Mouse (Mus musculus): Measurements from ENCODE around the gene Pcsk5. TPM values are rescaled to one million over a fixed set of nuclear protein-coding genes. Genes with fewer than 3 reads are reported as not detected.

Gene Pcsk5
- total and polyA plus RNA-seq, 2 experiments: 4.2 to 9.9 TPM

DNA sequence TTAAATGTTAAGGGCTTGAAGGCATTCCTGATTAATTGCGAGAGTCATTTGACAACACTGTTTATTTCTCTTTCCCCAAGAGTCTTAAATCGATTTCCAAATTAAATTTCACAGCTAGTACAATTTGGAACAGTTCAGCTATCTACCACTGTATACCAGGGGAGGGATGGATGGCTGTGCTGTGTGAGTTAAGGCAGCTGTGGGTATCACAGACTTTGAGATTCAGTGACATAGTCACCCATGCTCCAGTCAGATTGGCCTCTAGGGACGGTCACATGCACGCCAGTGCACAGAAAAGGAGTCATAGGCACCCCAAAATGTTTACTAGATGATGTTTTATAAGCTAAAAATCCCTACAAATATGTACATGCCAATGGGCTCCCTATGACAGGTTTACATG is 260.0 kb downstream of the Pcsk5 start:
- no peaks in the 10 kb centered on the region for H3K79me2 ChIP-seq (ENCODE audit: control insufficient read depth, insufficient read depth, low read length)
- no peak overlapping the region for H3K4me3 ChIP-seq (ENCODE audit: insufficient read depth, low read depth, low read length)
- DNase-seq (ENCODE audit: extremely low read depth, low read depth, low spot score): no peak
- H3K9ac ChIP-seq (ENCODE audit: low read depth, low read length): no peak overlapping the region
- TF ChIP-seq POLR2A (IDR thresholded peaks at IDR 0.05; ENCODE audit: extremely low read depth, insufficient read depth, low read length): no peak
- no peak for TF ChIP-seq CTCF (IDR thresholded peaks at IDR 0.05; ENCODE audit: low read depth, low read length)
- H3K27me3 ChIP-seq (ENCODE audit: control insufficient read depth, insufficient read depth, low read length): no peaks in the 10 kb centered on the region
- WGBS: 91% methylated on average over 4 of the region's 4 CpGs
- H3K27ac ChIP-seq (replicated peaks; ENCODE audit: insufficient read depth, low read depth, low read length): no peak overlapping the region
- H3K36me3 ChIP-seq (ENCODE audit: control insufficient read depth, insufficient read depth, low read length): peaks cover 5% of the 10 kb centered on the region; the same call in 1 of the 2 replicates
- no peaks in the 10 kb centered on the region for H3K4me1 ChIP-seq (ENCODE audit: control insufficient read depth, insufficient read depth, low read length)

- H3K79me2 ChIP-seq (ENCODE audit: control insufficient read depth, insufficient read depth, low read length): no peaks in the 10 kb centered on the region
- no peak overlapping the region for H3K9ac ChIP-seq (ENCODE audit: low read depth, low read length)
- H3K27ac ChIP-seq (replicated peaks; ENCODE audit: insufficient read depth, low read depth, low read length): no peak overlapping the region
- WGBS: 93% methylated on average over 5 of the region's 5 CpGs
- TF ChIP-seq POLR2A (IDR thresholded peaks at IDR 0.05; ENCODE audit: extremely low read depth, insufficient read depth, low read length) (no peak), CTCF (IDR thresholded peaks at IDR 0.05; ENCODE audit: low read depth, low read length) (no peak)
- DNase-seq (ENCODE audit: extremely low read depth, low read depth, low spot score): no peak
- H3K4me1 ChIP-seq (ENCODE audit: control insufficient read depth, insufficient read depth, low read length): no peaks in the 10 kb centered on the region
- H3K36me3 ChIP-seq (ENCODE audit: control insufficient read depth, insufficient read depth, low read length): peaks cover 5% of the 10 kb centered on the region; the same call in 1 of the 2 replicates
- H3K4me3 ChIP-seq (ENCODE audit: insufficient read depth, low read depth, low read length): no peak overlapping the region
- no peaks in the 10 kb centered on the region for H3K27me3 ChIP-seq (ENCODE audit: control insufficient read depth, insufficient read depth, low read length)
Observed at GRCm38 (mm10) chr19:17574564-17574963, 262.9 kb downstream of the Pcsk5 start.

DNA sequence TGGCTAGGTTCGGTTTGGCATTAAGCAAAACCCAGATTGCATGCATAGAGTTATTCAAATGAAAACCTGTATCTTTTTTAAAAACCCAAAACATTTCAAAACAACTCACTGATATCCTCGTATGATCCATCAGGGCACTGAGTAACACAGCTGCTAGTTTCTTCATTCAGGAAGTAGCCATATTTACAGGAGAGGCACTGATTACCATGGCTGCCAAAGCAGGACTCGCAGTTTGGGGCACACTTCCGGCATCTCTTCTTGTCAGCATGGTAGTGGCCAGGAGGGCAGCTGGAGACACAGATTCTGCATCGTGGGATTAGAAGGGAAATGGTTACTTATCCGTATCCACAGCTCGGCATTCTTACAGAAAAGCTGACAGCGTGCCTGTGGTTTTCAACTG is 265.1 kb downstream of the Pcsk5 start:
- H3K4me1 ChIP-seq (ENCODE audit: control insufficient read depth, insufficient read depth, low read length): no peaks in the 10 kb centered on the region
- H3K27me3 ChIP-seq (ENCODE audit: control insufficient read depth, insufficient read depth, low read length): no peaks in the 10 kb centered on the region
- no peak overlapping the region for H3K4me3 ChIP-seq (ENCODE audit: insufficient read depth, low read depth, low read length)
- H3K27ac ChIP-seq (replicated peaks; ENCODE audit: insufficient read depth, low read depth, low read length): no peak overlapping the region
- peaks cover 5% of the 10 kb centered on the region; the same call in 1 of the 2 replicates for H3K36me3 ChIP-seq (ENCODE audit: control insufficient read depth, insufficient read depth, low read length)
- TF ChIP-seq CTCF (IDR thresholded peaks at IDR 0.05; ENCODE audit: low read depth, low read length) (no peak), POLR2A (IDR thresholded peaks at IDR 0.05; ENCODE audit: extremely low read depth, insufficient read depth, low read length) (no peak)
- DNase-seq (ENCODE audit: extremely low read depth, low read depth, low spot score): no peak
- no peaks in the 10 kb centered on the region for H3K79me2 ChIP-seq (ENCODE audit: control insufficient read depth, insufficient read depth, low read length)
- WGBS: 93% methylated on average over 8 of the region's 8 CpGs
- H3K9ac ChIP-seq (ENCODE audit: low read depth, low read length): no peak overlapping the region

- Histone ChIP-seq H3K9ac (ENCODE audit: low read depth, low read length) (no peak overlapping the region), H3K4me1 (ENCODE audit: control insufficient read depth, insufficient read depth, low read length) (no peaks in the 10 kb centered on the region), H3K36me3 (ENCODE audit: control insufficient read depth, insufficient read depth, low read length) (peaks cover 5% of the 10 kb centered on the region; the same call in 1 of the 2 replicates), H3K27ac (replicated peaks; ENCODE audit: insufficient read depth, low read depth, low read length) (no peak overlapping the region), H3K4me3 (ENCODE audit: insufficient read depth, low read depth, low read length) (no peak overlapping the region), H3K27me3 (ENCODE audit: control insufficient read depth, insufficient read depth, low read length) (no peaks in the 10 kb centered on the region), H3K79me2 (ENCODE audit: control insufficient read depth, insufficient read depth, low read length) (no peaks in the 10 kb centered on the region)
- no peak for DNase-seq (ENCODE audit: extremely low read depth, low read depth, low spot score)
- WGBS: 92% methylated on average over 2 of the region's 2 CpGs
- TF ChIP-seq CTCF (IDR thresholded peaks at IDR 0.05; ENCODE audit: low read depth, low read length) (no peak), POLR2A (IDR thresholded peaks at IDR 0.05; ENCODE audit: extremely low read depth, insufficient read depth, low read length) (no peak)
Observed at GRCm38 (mm10) chr19:17570936-17571335, 266.5 kb downstream of the Pcsk5 start.

DNA sequence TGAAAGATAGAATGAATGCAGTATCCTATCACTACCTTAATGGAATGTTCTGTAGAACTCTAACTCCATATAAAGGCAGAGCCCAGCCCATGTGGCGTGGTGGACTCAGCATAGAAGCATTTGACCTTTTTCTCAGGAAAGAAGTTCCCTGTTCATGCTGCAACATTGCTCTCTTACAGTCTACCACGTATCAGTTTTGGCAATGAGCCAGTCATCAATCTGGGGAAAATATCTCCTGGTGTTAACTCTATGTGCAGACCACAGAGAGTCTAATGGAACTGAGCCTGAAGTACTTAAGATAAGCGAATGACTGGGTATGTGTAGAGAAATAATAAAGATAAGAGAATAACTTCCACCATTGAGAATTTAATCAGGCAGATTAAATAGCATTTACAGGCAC is 270.2 kb downstream of the Pcsk5 start:
- peaks cover 3% of the 10 kb centered on the region; the same call in 1 of the 2 replicates for H3K36me3 ChIP-seq (ENCODE audit: control insufficient read depth, insufficient read depth, low read length)
- H3K4me1 ChIP-seq (ENCODE audit: control insufficient read depth, insufficient read depth, low read length): no peaks in the 10 kb centered on the region
- no peaks in the 10 kb centered on the region for H3K79me2 ChIP-seq (ENCODE audit: control insufficient read depth, insufficient read depth, low read length)
- no peak for TF ChIP-seq CTCF (IDR thresholded peaks at IDR 0.05; ENCODE audit: low read depth, low read length)
- TF ChIP-seq POLR2A (IDR thresholded peaks at IDR 0.05; ENCODE audit: extremely low read depth, insufficient read depth, low read length): no peak
- no peak overlapping the region for H3K9ac ChIP-seq (ENCODE audit: low read depth, low read length)
- 64% methylated on average over 3 of the region's 3 CpGs for WGBS
- no peak overlapping the region for H3K4me3 ChIP-seq (ENCODE audit: insufficient read depth, low read depth, low read length)
- H3K27me3 ChIP-seq (ENCODE audit: control insufficient read depth, insufficient read depth, low read length): no peaks in the 10 kb centered on the region
- H3K27ac ChIP-seq (replicated peaks; ENCODE audit: insufficient read depth, low read depth, low read length): no peak overlapping the region
- DNase-seq (ENCODE audit: extremely low read depth, low read depth, low spot score): no peak

GRCm38 (mm10) chr19:17566097-17566496 is 271.3 kb downstream of the Pcsk5 start:
- H3K4me3 ChIP-seq (ENCODE audit: insufficient read depth, low read depth, low read length): no peak overlapping the region
- whole genome bisulfite sequencing: 95% methylated on average over 4 of the region's 4 CpGs
- H3K4me1 ChIP-seq (ENCODE audit: control insufficient read depth, insufficient read depth, low read length): no peaks in the 10 kb centered on the region
- DNase-seq (ENCODE audit: extremely low read depth, low read depth, low spot score): no peak
- no peaks in the 10 kb centered on the region for H3K79me2 ChIP-seq (ENCODE audit: control insufficient read depth, insufficient read depth, low read length)
- H3K27ac ChIP-seq (replicated peaks; ENCODE audit: insufficient read depth, low read depth, low read length): no peak overlapping the region
- H3K36me3 ChIP-seq (ENCODE audit: control insufficient read depth, insufficient read depth, low read length): peaks cover 3% of the 10 kb centered on the region; the same call in 1 of the 2 replicates
- TF ChIP-seq POLR2A (IDR thresholded peaks at IDR 0.05; ENCODE audit: extremely low read depth, insufficient read depth, low read length): no peak
- TF ChIP-seq CTCF (IDR thresholded peaks at IDR 0.05; ENCODE audit: low read depth, low read length): no peak
- H3K27me3 ChIP-seq (ENCODE audit: control insufficient read depth, insufficient read depth, low read length): no peaks in the 10 kb centered on the region
- H3K9ac ChIP-seq (ENCODE audit: low read depth, low read length): no peak overlapping the region
